Mouse (Mus musculus): ENCODE data around the gene 1110051M20Rik.

DNA sequence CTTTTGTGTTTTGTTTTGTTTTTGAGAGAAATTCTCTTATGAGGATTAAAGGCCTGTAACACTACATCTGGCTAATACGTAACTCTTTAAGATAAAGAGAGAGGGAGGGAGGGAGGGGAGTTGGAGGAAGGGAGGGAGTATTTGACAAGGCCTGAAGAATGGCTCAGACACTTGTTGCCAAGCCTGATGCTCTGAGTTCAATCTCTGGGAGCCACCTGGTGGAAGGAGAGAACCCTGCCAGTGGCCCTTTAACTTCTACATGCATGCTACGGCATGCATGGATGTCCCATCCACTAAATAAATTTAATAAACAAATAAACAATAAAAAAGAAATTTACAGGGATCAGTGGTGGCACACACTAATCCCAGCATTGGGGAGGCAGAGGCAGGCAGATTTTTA lies 142.7 kb downstream of the 1110051M20Rik start:
- TF ChIP-seq EP300 (IDR thresholded peaks at IDR 0.05; ENCODE audit: insufficient read depth, low read depth, low read length), result no peak
- no peak for TF ChIP-seq POLR2A (IDR thresholded peaks at IDR 0.05; ENCODE audit: insufficient read depth, low read length)
- TF ChIP-seq CTCF (IDR thresholded peaks at IDR 0.05; ENCODE audit: low read depth, low read length), result no peak
